Mouse (Mus musculus): Measurements from ENCODE around the gene Trio. TPM values are rescaled to one million over a fixed set of nuclear protein-coding genes. Genes with fewer than 3 reads are reported as not detected.

The Trio gene
- polyA plus RNA-seq, 1 experiment from 2014 or later = 37.5 TPM

DNA sequence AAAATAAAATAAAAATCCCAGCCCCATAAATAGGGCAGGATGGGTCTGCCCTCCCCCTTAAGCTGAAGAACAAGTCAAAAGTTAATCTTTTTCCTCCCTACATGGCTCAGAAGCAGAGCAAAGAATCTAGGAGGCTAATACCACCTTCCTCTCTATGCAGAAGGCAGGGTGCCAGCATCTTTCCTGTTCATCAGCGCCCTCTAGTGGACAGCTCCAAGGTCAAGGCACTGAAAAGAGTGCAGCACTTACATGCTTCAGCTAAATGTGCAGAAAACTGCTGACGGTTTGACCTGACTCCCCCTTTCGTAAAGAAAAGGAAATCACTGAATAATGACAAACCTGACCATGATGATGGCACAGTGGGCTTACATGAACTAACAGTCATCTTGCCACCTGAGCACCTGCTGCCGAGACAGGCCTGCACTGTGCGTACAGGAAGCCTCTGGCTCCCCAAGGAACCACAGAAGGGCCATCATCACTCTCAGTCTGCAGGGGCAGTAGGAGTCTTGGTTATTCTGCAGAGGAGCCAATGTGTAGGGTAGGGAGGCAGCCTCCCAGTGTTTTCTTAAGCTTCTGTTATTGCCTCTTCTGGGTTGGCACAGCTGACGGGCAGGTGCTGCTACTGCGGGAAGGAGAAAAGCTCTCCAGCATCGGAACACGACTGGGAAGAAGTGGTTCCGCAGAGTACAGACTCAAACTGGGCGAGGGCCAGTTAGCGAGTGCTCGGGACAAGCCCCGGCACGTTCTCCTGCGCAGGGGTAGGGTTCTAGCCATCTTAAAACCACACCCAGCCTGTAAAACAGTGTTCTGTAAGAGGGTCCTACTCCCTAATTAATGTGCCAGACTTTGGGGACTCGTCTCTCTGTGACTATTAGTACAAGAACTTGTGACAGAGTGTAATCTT lies 141.0 kb downstream of the Trio start:
- peak; percentile 88 for ATAC-seq
- H3K4me3 ChIP-seq (ENCODE audit: low read depth, low read length) = no peak overlapping the region
- H3K27me3 ChIP-seq (ENCODE audit: control insufficient read depth, insufficient read depth, low read depth, low read length) = no peaks in the 10 kb centered on the region
- H3K36me3 ChIP-seq (ENCODE audit: control insufficient read depth, insufficient read depth, low read length) = peaks cover 6% of the 10 kb centered on the region
- H3K9me3 ChIP-seq (replicated peaks; ENCODE audit: control insufficient read depth, low read length, poor library complexity, severe bottlenecking) = no peaks in the 10 kb centered on the region
- no peaks in the 10 kb centered on the region for H3K4me1 ChIP-seq (ENCODE audit: control insufficient read depth, insufficient read depth, low read length)
- H3K4me2 ChIP-seq (ENCODE audit: low read length) = no peak overlapping the region
- H3K9ac ChIP-seq (ENCODE audit: low read depth, low read length) = no peak overlapping the region
- H3K27ac ChIP-seq (ENCODE audit: low read length) = peak overlapping the region; percentile 69
- 73% methylated on average over 17 of the region's 17 CpGs for WGBS

DNA sequence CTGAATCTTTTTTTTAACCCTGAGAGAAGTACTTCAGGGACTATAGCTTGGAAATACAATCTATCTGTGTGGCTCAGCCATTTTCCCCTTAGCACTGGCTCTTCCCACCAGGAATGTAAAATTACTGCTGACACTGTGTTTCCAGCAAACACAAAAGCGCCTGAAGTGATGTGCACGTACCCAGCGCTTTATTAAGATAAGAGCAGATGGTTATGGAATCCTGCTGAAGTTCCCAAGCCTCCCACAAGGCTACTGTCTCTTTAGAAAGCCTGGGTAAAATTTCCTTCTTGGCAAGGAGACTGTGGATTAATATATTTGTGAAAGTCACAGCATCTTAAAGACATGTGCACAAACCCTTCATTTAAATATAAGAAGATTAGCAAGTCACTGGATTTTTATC lies 141.8 kb downstream of the Trio start:
- Histone ChIP-seq H3K4me3 (ENCODE audit: low read depth, low read length) (no peak overlapping the region), H3K9ac (ENCODE audit: low read depth, low read length) (no peak overlapping the region), H3K27me3 (ENCODE audit: control insufficient read depth, insufficient read depth, low read depth, low read length) (no peaks in the 10 kb centered on the region), H3K4me1 (ENCODE audit: control insufficient read depth, insufficient read depth, low read length) (no peaks in the 10 kb centered on the region), H3K4me2 (ENCODE audit: low read length) (no peak overlapping the region), H3K27ac (ENCODE audit: low read length) (0 out of 2 replicates have a peak overlapping the region, but pooled peaks have one; percentile 69), H3K9me3 (replicated peaks; ENCODE audit: control insufficient read depth, low read length, poor library complexity, severe bottlenecking) (no peaks in the 10 kb centered on the region), H3K36me3 (ENCODE audit: control insufficient read depth, insufficient read depth, low read length) (peaks cover under 1% of the 10 kb centered on the region)
- peak; percentile 22; the same call in 1 of the 2 replicates for ATAC-seq
- WGBS = 80% methylated on average over 3 of the region's 3 CpGs

DNA sequence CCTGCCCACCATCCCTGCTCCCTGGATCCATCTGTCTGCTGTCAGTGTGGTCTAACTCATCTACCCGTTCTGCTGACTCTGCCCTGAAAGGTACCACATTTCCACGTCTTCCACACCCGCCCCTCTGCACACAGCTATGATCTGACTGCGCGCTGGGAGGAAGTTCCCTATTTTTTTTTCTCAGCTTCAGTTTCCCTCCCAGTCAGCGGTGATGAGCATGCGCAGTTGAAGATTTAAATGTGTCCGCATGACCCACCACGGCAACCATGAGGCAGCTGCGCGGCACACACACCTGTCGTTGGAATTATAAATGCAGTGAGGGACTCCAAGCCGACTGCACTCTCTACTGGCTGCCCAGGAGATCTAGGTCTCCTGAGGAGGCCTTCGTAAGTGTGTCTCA lies 142.8 kb downstream of the Trio start:
- Histone ChIP-seq H3K9me3 (replicated peaks; ENCODE audit: control insufficient read depth, low read length, poor library complexity, severe bottlenecking) (no peaks in the 10 kb centered on the region), H3K4me2 (ENCODE audit: low read length) (no peak overlapping the region), H3K36me3 (ENCODE audit: control insufficient read depth, insufficient read depth, low read length) (no peaks in the 10 kb centered on the region; the same call in 1 of the 2 replicates), H3K9ac (ENCODE audit: low read depth, low read length) (no peak overlapping the region), H3K4me1 (ENCODE audit: control insufficient read depth, insufficient read depth, low read length) (no peaks in the 10 kb centered on the region), H3K27me3 (ENCODE audit: control insufficient read depth, insufficient read depth, low read depth, low read length) (no peaks in the 10 kb centered on the region), H3K4me3 (ENCODE audit: low read depth, low read length) (no peak overlapping the region), H3K27ac (ENCODE audit: low read length) (no peak overlapping the region)
- ATAC-seq = no peak
- WGBS = 95% methylated on average over 14 of the region's 14 CpGs

DNA sequence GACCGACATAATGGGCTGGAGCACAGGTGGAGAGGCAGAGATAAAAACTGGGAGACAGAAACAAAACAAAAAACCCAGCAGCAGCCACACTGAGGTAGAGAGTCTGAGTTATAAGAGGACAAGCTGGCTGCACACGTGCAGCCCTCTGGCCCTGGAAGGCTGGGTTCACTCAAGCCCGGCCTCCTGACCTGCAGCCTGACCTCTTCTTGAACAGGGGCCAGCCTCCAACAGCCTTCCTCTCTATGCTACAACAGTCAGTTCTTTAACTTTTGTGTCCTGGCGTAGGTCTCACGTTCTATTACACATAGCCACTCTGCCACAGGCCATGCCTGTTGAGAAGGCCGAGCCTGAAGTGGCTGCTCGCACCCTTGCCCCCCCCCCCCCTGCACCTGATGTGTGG lies 147.8 kb downstream of the Trio start:
- no peak overlapping the region for H3K4me3 ChIP-seq (ENCODE audit: low read depth, low read length)
- H3K9ac ChIP-seq (ENCODE audit: low read depth, low read length) = no peak overlapping the region
- H3K4me1 ChIP-seq (ENCODE audit: control insufficient read depth, insufficient read depth, low read length) = no peaks in the 10 kb centered on the region
- no peaks in the 10 kb centered on the region for H3K27me3 ChIP-seq (ENCODE audit: control insufficient read depth, insufficient read depth, low read depth, low read length)
- H3K36me3 ChIP-seq (ENCODE audit: control insufficient read depth, insufficient read depth, low read length) = peaks cover 2% of the 10 kb centered on the region; the same call in 1 of the 2 replicates
- 65% methylated on average over 7 of the region's 7 CpGs for WGBS
- H3K9me3 ChIP-seq (replicated peaks; ENCODE audit: control insufficient read depth, low read length, poor library complexity, severe bottlenecking) = no peaks in the 10 kb centered on the region
- no peak overlapping the region for H3K27ac ChIP-seq (ENCODE audit: low read length)
- no peak overlapping the region for H3K4me2 ChIP-seq (ENCODE audit: low read length)
- no peak for ATAC-seq

DNA sequence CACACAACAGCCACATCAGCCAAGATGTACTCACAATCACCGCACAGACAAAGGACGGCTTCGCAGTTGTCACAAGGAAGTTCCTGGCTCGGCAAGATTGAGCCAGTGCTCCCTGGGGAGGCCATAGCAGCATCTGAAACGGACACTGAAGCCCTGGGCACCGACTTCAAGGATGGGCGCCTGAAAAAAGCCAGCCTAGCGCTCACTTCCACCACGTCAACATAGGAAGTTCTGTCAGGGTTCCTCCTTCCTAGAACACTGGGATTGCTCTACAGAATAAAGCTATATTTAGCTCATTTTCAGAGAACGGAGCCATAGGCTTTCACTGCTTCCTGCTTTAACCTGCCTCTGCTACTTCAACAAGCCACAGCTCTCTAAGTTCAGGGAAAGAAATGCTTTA lies 149.3 kb downstream of the Trio start:
- Histone ChIP-seq H3K4me3 (ENCODE audit: low read depth, low read length) (no peak overlapping the region), H3K27me3 (ENCODE audit: control insufficient read depth, insufficient read depth, low read depth, low read length) (no peaks in the 10 kb centered on the region), H3K27ac (ENCODE audit: low read length) (no peak overlapping the region), H3K9me3 (replicated peaks; ENCODE audit: control insufficient read depth, low read length, poor library complexity, severe bottlenecking) (no peaks in the 10 kb centered on the region), H3K9ac (ENCODE audit: low read depth, low read length) (no peak overlapping the region), H3K36me3 (ENCODE audit: control insufficient read depth, insufficient read depth, low read length) (peaks cover 2% of the 10 kb centered on the region; the same call in 1 of the 2 replicates), H3K4me1 (ENCODE audit: control insufficient read depth, insufficient read depth, low read length) (no peaks in the 10 kb centered on the region), H3K4me2 (ENCODE audit: low read length) (no peak overlapping the region)
- no peak for ATAC-seq
- 59% methylated on average over 10 of the region's 10 CpGs for WGBS

DNA sequence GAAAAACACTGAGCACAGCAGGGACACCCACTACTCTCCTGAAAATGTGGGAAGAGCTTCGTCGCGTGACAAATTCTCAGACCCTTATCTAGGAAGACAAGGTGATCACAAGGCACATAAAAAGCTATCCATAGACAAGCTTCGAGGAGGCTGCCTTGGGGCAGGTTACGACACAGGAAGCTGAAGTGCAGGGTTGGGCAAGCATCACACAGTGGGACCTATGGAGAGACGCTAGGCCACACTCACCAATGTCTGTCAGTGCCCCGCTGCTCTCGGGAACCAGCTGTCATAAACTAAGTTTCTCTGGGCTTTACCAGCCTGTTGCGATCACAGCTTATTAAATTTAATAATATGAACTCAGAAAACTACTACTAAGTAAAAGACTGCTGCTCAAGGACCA lies 149.9 kb downstream of the Trio start:
- Histone ChIP-seq H3K4me1 (ENCODE audit: control insufficient read depth, insufficient read depth, low read length) (no peaks in the 10 kb centered on the region), H3K9ac (ENCODE audit: low read depth, low read length) (no peak overlapping the region), H3K4me2 (ENCODE audit: low read length) (no peak overlapping the region), H3K27ac (ENCODE audit: low read length) (no peak overlapping the region), H3K27me3 (ENCODE audit: control insufficient read depth, insufficient read depth, low read depth, low read length) (no peaks in the 10 kb centered on the region), H3K9me3 (replicated peaks; ENCODE audit: control insufficient read depth, low read length, poor library complexity, severe bottlenecking) (no peaks in the 10 kb centered on the region), H3K36me3 (ENCODE audit: control insufficient read depth, insufficient read depth, low read length) (peaks cover 2% of the 10 kb centered on the region; the same call in 1 of the 2 replicates), H3K4me3 (ENCODE audit: low read depth, low read length) (no peak overlapping the region)
- ATAC-seq = no peak
- WGBS = 84% methylated on average over 9 of the region's 9 CpGs

DNA sequence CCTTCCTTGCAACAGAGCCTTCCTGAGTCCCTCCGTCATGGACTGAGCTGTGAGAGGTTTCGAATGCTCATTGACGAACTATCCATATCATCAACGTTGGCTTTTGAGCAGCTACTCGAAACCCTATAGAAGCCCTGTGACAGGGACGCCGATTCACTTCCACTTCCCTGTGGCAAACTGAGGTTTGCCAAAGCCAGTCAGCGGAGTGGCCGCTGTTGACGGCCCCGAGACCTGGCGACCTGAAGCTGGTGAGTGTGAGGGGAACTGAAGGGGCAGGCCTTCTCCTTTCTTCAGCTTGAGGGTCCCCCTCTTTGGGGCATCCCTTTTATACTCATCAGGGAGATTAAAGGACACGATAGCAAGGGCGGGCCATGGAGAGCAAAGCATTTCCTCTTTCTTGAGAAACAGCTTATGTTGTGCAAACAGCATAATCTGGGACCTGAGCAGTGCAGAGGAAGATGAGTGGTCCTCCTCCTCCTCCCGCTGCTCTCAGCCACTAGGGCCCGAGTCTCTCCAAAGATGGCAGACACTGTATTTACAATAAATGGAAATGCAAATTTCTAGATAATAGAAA lies 151.8 kb downstream of the Trio start:
- Histone ChIP-seq H3K36me3 (ENCODE audit: control insufficient read depth, insufficient read depth, low read length) (peaks cover 2% of the 10 kb centered on the region; the same call in 1 of the 2 replicates), H3K4me1 (ENCODE audit: control insufficient read depth, insufficient read depth, low read length) (no peaks in the 10 kb centered on the region), H3K4me3 (ENCODE audit: low read depth, low read length) (no peak overlapping the region), H3K9me3 (replicated peaks; ENCODE audit: control insufficient read depth, low read length, poor library complexity, severe bottlenecking) (no peaks in the 10 kb centered on the region), H3K9ac (ENCODE audit: low read depth, low read length) (no peak overlapping the region), H3K4me2 (ENCODE audit: low read length) (no peak overlapping the region), H3K27ac (ENCODE audit: low read length) (no peak overlapping the region), H3K27me3 (ENCODE audit: control insufficient read depth, insufficient read depth, low read depth, low read length) (no peaks in the 10 kb centered on the region)
- WGBS = 90% methylated on average over 16 of the region's 16 CpGs
- ATAC-seq = no peak

DNA sequence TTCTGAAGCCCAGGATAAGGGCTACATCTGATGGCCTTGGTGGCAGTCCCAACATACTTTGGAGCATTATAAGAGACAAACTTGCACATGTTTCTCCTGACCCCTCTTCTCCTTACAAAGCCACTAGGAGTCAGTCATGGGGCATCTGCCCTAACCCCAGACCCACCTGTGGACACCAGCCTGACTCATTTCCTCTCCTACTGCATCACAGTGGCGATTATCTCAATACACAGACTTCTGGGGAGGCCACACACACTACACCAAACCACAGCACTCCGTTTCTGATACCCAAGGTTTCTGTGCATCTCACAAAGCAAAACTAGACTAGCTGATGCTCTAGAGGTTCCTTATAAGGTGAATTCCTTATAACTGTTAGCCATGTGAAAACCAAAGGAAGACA lies 153.4 kb downstream of the Trio start:
- Histone ChIP-seq H3K27me3 (ENCODE audit: control insufficient read depth, insufficient read depth, low read depth, low read length) (no peaks in the 10 kb centered on the region), H3K4me1 (ENCODE audit: control insufficient read depth, insufficient read depth, low read length) (no peaks in the 10 kb centered on the region), H3K27ac (ENCODE audit: low read length) (no peak overlapping the region), H3K36me3 (ENCODE audit: control insufficient read depth, insufficient read depth, low read length) (peaks cover under 1% of the 10 kb centered on the region; the same call in 1 of the 2 replicates), H3K4me3 (ENCODE audit: low read depth, low read length) (no peak overlapping the region), H3K4me2 (ENCODE audit: low read length) (no peak overlapping the region), H3K9ac (ENCODE audit: low read depth, low read length) (no peak overlapping the region), H3K9me3 (replicated peaks; ENCODE audit: control insufficient read depth, low read length, poor library complexity, severe bottlenecking) (no peaks in the 10 kb centered on the region)
- WGBS = 88% methylated on average over 2 of the region's 2 CpGs
- no peak for ATAC-seq

DNA sequence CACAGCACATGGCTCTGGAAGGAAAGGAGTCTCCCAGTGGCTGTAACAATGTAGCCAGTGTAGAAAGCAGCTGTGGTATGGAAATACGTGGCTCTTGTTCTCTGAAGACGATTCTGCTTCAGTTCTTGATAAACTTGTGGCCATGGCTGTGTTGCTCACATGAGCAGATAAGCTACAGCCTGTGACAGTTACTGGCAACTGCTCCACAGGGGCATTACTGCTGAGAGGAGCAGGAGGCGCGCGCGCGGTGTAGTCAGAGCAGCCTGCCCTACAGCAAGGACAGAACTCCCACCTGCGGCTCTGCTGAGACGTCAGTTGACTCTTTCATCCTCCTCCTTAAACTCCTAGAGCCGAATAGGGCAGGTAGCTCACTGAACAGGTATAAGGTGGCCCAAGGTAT lies 153.9 kb downstream of the Trio start:
- H3K4me1 ChIP-seq (ENCODE audit: control insufficient read depth, insufficient read depth, low read length) = no peaks in the 10 kb centered on the region
- no peaks in the 10 kb centered on the region for H3K9me3 ChIP-seq (replicated peaks; ENCODE audit: control insufficient read depth, low read length, poor library complexity, severe bottlenecking)
- H3K36me3 ChIP-seq (ENCODE audit: control insufficient read depth, insufficient read depth, low read length) = no peaks in the 10 kb centered on the region
- 74% methylated on average over 10 of the region's 10 CpGs for whole genome bisulfite sequencing
- no peak overlapping the region for H3K27ac ChIP-seq (ENCODE audit: low read length)
- H3K27me3 ChIP-seq (ENCODE audit: control insufficient read depth, insufficient read depth, low read depth, low read length) = no peaks in the 10 kb centered on the region
- ATAC-seq = no peak
- no peak overlapping the region for H3K4me3 ChIP-seq (ENCODE audit: low read depth, low read length)
- H3K9ac ChIP-seq (ENCODE audit: low read depth, low read length) = no peak overlapping the region
- no peak overlapping the region for H3K4me2 ChIP-seq (ENCODE audit: low read length)
